Mouse (Mus musculus) liver, postnatal 0 days (tissue): ENCODE measurements at regions not wholly inside any gene's neighbourhood (a gene's known extent, or its start where the extent isn't known, plus 50 kb on each side); places are given as distances from the start of the nearest gene placed in this dataset.

ENCODE experiments used
- ATAC-seq: fragments of 200-750 bp; cut with Nextera tagmentation; 2 replicates; pipeline ENCODE4 v1.8.0; 2017; ENCODE audit warnings: mild to moderate bottlenecking, moderate library complexity
- DNase-seq: peaks from one replicate; pipeline ENCODE4 v3.0.0-alpha.2; 2016
- H3K27ac ChIP-seq: fragments of 300-500 bp; sonication (generic); 2 replicates; pipeline ENCODE4 v1.5.1; 2014; ENCODE audit warnings: antibody characterized with exemption, moderate library complexity, mild to moderate bottlenecking, low read depth
- H3K27me3 ChIP-seq: fragments of 300-500 bp; sonication (generic); 2 replicates; pipeline ENCODE4 v1.6.1; 2014; ENCODE audit warnings: low read length, control low read depth, mixed read lengths; ENCODE audit not compliant: insufficient read depth
- H3K36me3 ChIP-seq: fragments of 300-500 bp; sonication (generic); replicated peaks from 2 replicates; pipeline ENCODE4 v1.6.1; 2014; ENCODE audit warnings: mild to moderate bottlenecking, control low read depth, low read length, moderate library complexity, mixed read lengths; ENCODE audit not compliant: insufficient read depth
- H3K4me1 ChIP-seq: fragments of 300-500 bp; sonication (generic); 2 replicates; pipeline ENCODE4 v1.6.1; 2014; ENCODE audit warnings: antibody characterized with exemption, mild to moderate bottlenecking, control low read depth; ENCODE audit not compliant: insufficient read depth
- H3K4me2 ChIP-seq: fragments of 300-500 bp; sonication (generic); 2 replicates; pipeline ENCODE4 v1.6.1; 2014; ENCODE audit warnings: low read depth, mild to moderate bottlenecking, low read length, moderate library complexity, mixed read lengths
- H3K4me3 ChIP-seq: fragments of 300-500 bp; sonication (generic); 2 replicates; pipeline ENCODE4 v1.5.1; 2014; ENCODE audit warnings: low read depth, low read length
- H3K9ac ChIP-seq: fragments of 300-500 bp; sonication (generic); replicated peaks from 2 replicates; pipeline ENCODE4 v1.6.1; 2014; ENCODE audit warnings: mild to moderate bottlenecking, moderate library complexity
- H3K9me3 ChIP-seq: fragments of 300-500 bp; sonication (generic); 2 replicates; pipeline ENCODE4 v1.6.1; 2016; ENCODE audit warnings: mild to moderate bottlenecking, control low read depth, low read length, mixed read lengths
- CTCF ChIP-seq: sonication (generic); IDR thresholded peaks from 2 replicates; pipeline ENCODE4 v1.5.1; 2016; ENCODE audit warnings: antibody characterized with exemption, low read depth
- EP300 ChIP-seq: IDR thresholded peaks from 2 replicates; pipeline ENCODE4 v1.6.1; 2016; ENCODE audit warnings: antibody characterized with exemption, low read depth, mild to moderate bottlenecking
- WGBS: fragments of 180-500 bp; shearing (Covaris S2); extraction: QIAGEN DNeasy Blood & Tissue Kit; methylation state at CpG from one replicate; pipeline ENCODE4 v1.1.7; 2014; ENCODE audit not compliant: insufficient replicate concordance; 5-methylcytosine and 5-hydroxymethylcytosine counted together

GRCm38 (mm10) chr10:125786197-125786879 lies 179.6 kb upstream of the Lrig3 start:
- Histone ChIP-seq H3K4me3 (peak overlapping the region; percentile 18; the same call in 1 of the 2 replicates), H3K9me3 (no peaks in the 10 kb centered on the region), H3K4me2 (peak overlapping the region; percentile 62), H3K27me3 (no peaks in the 10 kb centered on the region), H3K27ac (no peak overlapping the region), H3K4me1 (peaks cover 10% of the 10 kb centered on the region), H3K9ac (0 out of 2 replicates have a peak overlapping the region, but pooled peaks have one; percentile 32), H3K36me3 (no peaks in the 10 kb centered on the region)
- ATAC-seq (no peak), DNase-seq (no peak)
- whole genome bisulfite sequencing: 15% methylated on average over 10 of the region's 10 CpGs
- no peak for TF ChIP-seq EP300
- no peak for TF ChIP-seq CTCF

GRCm38 (mm10) chr10:125786880-125787337 lies 179.1 kb upstream of the Lrig3 start:
- H3K36me3 ChIP-seq: no peaks in the 10 kb centered on the region
- H3K9me3 ChIP-seq: no peaks in the 10 kb centered on the region
- peaks cover 10% of the 10 kb centered on the region for H3K4me1 ChIP-seq
- TF ChIP-seq CTCF (no peak), EP300 (no peak)
- ATAC-seq: no peak
- peak; percentile 14 for DNase-seq
- H3K4me2 ChIP-seq: peak overlapping the region; percentile 62
- no peak overlapping the region for H3K9ac ChIP-seq
- H3K4me3 ChIP-seq: peak overlapping the region; percentile 16; the same call in 1 of the 2 replicates
- no peaks in the 10 kb centered on the region for H3K27me3 ChIP-seq
- no peak overlapping the region for H3K27ac ChIP-seq
- 21% methylated on average over 17 of the region's 17 CpGs for WGBS

GRCm38 (mm10) chr10:125787441-125788060 lies 178.4 kb upstream of the Lrig3 start:
- Histone ChIP-seq H3K9me3 (no peaks in the 10 kb centered on the region), H3K4me3 (no peak overlapping the region), H3K9ac (no peak overlapping the region), H3K4me1 (peaks cover 10% of the 10 kb centered on the region), H3K27me3 (no peaks in the 10 kb centered on the region), H3K27ac (no peak overlapping the region), H3K4me2 (peak overlapping the region; percentile 62), H3K36me3 (no peaks in the 10 kb centered on the region)
- TF ChIP-seq CTCF (no peak), EP300 (no peak)
- WGBS: 52% methylated on average over 19 of the region's 19 CpGs
- DNase-seq (no peak), ATAC-seq (no peak)

GRCm38 (mm10) chr10:125788262-125788661 lies 177.7 kb upstream of the Lrig3 start:
- no peaks in the 10 kb centered on the region for H3K27me3 ChIP-seq
- H3K9me3 ChIP-seq: no peaks in the 10 kb centered on the region
- H3K4me1 ChIP-seq: peaks cover 10% of the 10 kb centered on the region
- H3K27ac ChIP-seq: no peak overlapping the region
- H3K9ac ChIP-seq: no peak overlapping the region
- 81% methylated on average over 2 of the region's 2 CpGs for WGBS
- H3K36me3 ChIP-seq: no peaks in the 10 kb centered on the region
- no peak overlapping the region for H3K4me2 ChIP-seq
- TF ChIP-seq EP300 (no peak), CTCF (peak; percentile 39)
- no peak overlapping the region for H3K4me3 ChIP-seq
- DNase-seq: no peak
- no peak for ATAC-seq

- Histone ChIP-seq H3K9me3 (no peaks in the 10 kb centered on the region), H3K36me3 (no peaks in the 10 kb centered on the region), H3K4me1 (peaks cover 6% of the 10 kb centered on the region), H3K27me3 (no peaks in the 10 kb centered on the region), H3K9ac (no peak overlapping the region), H3K4me3 (no peak overlapping the region), H3K27ac (no peak overlapping the region), H3K4me2 (no peak overlapping the region)
- ATAC-seq: no peak
- TF ChIP-seq CTCF (no peak), EP300 (no peak)
- DNase-seq: no peak
- 84% methylated on average over 2 of the region's 2 CpGs for WGBS
Observed at GRCm38 (mm10) chr10:125790924-125791323, 175.0 kb upstream of the Lrig3 start.

GRCm38 (mm10) chr10:125794504-125794903 lies 171.5 kb upstream of the Lrig3 start:
- H3K27me3 ChIP-seq: no peaks in the 10 kb centered on the region
- no peaks in the 10 kb centered on the region for H3K4me1 ChIP-seq
- no peaks in the 10 kb centered on the region for H3K9me3 ChIP-seq
- no peak overlapping the region for H3K4me2 ChIP-seq
- H3K27ac ChIP-seq: no peak overlapping the region
- ATAC-seq (no peak), DNase-seq (no peak)
- TF ChIP-seq CTCF (no peak), EP300 (no peak)
- no peak overlapping the region for H3K9ac ChIP-seq
- 89% methylated on average over 2 of the region's 2 CpGs for WGBS
- H3K4me3 ChIP-seq: no peak overlapping the region
- H3K36me3 ChIP-seq: no peaks in the 10 kb centered on the region
